Mouse (Mus musculus) forebrain, embryonic 16.5 days (tissue): ENCODE data around the gene Rtl9. TPM values are rescaled to one million over a fixed set of nuclear protein-coding genes. Genes with fewer than 3 reads are reported as not detected.

ENCODE experiments used
- ATAC-seq: fragments of 200-750 bp; cut with Nextera tagmentation; 2 replicates; pipeline ENCODE4 v1.8.0; 2017; ENCODE audit warnings: mild to moderate bottlenecking, moderate library complexity
- H3K27ac ChIP-seq: fragments of 300-500 bp; sonication (generic); 2 replicates; pipeline ENCODE4 v1.5.1; 2014; ENCODE audit warnings: low read length, control low read depth
- H3K27me3 ChIP-seq: fragments of 300-500 bp; sonication (generic); replicated peaks from 2 replicates; pipeline ENCODE4 v1.6.1; 2014; ENCODE audit warnings: low read length; ENCODE audit not compliant: control insufficient read depth, insufficient read depth
- H3K36me3 ChIP-seq: fragments of 300-500 bp; sonication (generic); 2 replicates; pipeline ENCODE4 v1.6.1; 2014; ENCODE audit not compliant: control insufficient read depth, insufficient read depth
- H3K4me1 ChIP-seq: fragments of 300-500 bp; sonication (generic); replicated peaks from 2 replicates; pipeline ENCODE4 v1.6.1; 2014; ENCODE audit warnings: low read length; ENCODE audit not compliant: control insufficient read depth, insufficient read depth
- H3K4me2 ChIP-seq: fragments of 300-500 bp; sonication (generic); 2 replicates; pipeline ENCODE4 v1.6.1; 2014; ENCODE audit warnings: mild to moderate bottlenecking, low read length, control low read depth
- H3K4me3 ChIP-seq: fragments of 300-500 bp; sonication (generic); replicated peaks from 2 replicates; pipeline ENCODE4 v1.5.1; 2014; ENCODE audit warnings: mild to moderate bottlenecking, low read length, control low read depth
- H3K9ac ChIP-seq: fragments of 300-500 bp; sonication (generic); replicated peaks from 2 replicates; pipeline ENCODE4 v1.6.1; 2014; ENCODE audit warnings: low read depth, low read length, control low read depth
- H3K9me3 ChIP-seq: fragments of 300-500 bp; sonication (generic); 2 replicates; pipeline ENCODE4 v1.6.1; 2016; ENCODE audit warnings: low read length; ENCODE audit not compliant: control insufficient read depth
- WGBS: fragments of 180-500 bp; shearing (Covaris S2); extraction: QIAGEN DNeasy Blood & Tissue Kit; methylation state at CpG from one replicate; pipeline ENCODE4 v1.1.7; 2014; 5-methylcytosine and 5-hydroxymethylcytosine counted together
- polyA plus RNA-seq: library from polyadenylated mRNA; unstranded; fragments of >200 nt; fragmentation: Nextera tagmentation; extraction: Ambion mirVana; gene quantifications from 2 replicates; pipeline ENCODE4 v1.2.1, GENCODE M21; 2015

Gene Rtl9
- polyA plus RNA-seq: 0.43 and 0.60 TPM in 2 replicates

DNA sequence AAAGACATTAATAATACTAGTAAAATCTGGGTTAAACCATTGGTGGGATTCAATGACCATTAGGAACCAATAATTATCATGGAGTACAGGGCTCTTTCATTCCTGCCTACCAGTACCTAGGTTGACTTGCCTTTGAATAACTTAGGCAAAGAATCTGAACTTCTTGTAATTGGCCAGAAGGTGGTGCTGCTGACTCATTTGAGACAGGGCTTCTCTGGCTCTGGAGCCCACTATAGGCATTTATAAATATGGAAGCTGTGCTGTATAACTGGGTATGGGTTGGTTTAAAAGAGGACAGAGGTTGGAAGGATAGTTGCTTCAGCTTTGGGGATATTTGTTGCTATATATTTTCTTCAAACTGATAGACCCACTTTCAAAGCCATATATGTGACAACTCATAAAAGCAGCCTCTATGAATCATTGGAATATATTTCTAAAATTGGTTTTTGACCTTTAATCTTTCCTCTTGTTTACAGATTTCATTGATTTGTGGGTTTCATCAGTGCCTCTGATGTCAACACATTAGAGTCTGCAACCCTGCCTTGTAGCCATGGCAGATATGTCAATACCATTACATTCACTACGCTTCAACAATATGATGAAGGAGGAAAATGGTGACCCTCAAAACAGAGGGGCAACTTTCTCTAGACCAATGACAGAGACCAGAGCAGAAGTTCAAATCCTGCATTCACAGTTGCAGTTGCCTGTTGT, at the start of gene Rtl9:
Rtl9 (plus strand) TSS at position 551 of the 711 bp plus-strand sequence.
- Histone ChIP-seq H3K9ac (no peak within 1 kb of the TSS), H3K4me2 (no peak within 1 kb of the TSS), H3K9me3 (no peaks in the 10 kb centered on the region), H3K4me3 (no peak within 1 kb of the TSS), H3K36me3 (no peaks in the 10 kb centered on the region), H3K27me3 (no peaks in the 10 kb centered on the region), H3K4me1 (no peaks in the 10 kb centered on the region), H3K27ac (no peak within 1 kb of the TSS)
- peak; percentile 77 for ATAC-seq
- 95% methylated on average over 1 of the region's 1 CpGs for WGBS

DNA sequence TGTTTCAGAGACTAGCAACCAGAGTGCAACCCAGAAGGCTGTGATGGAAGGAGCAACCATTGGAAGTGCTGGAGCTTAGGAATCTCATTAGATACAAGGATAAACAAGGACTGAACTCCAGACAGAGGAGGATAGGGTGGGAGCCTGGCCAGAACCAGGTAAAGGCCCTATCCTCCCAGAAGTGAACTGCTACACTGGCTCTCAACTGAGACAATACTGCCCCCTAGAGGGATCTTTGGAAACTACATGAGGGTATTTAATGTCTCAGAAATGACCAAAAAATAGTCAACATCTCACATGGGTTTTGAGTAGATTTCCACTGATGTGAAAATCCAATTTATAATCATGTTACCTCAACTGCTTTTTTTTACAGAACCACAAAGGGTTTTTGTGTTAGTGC, 47.9 kb upstream of the Rtl9 start:
- H3K27me3 ChIP-seq: no peaks in the 10 kb centered on the region; the same call in 1 of the 2 replicates
- no peak overlapping the region for H3K9ac ChIP-seq
- no peaks in the 10 kb centered on the region for H3K36me3 ChIP-seq
- H3K4me3 ChIP-seq: no peak overlapping the region
- no peak overlapping the region for H3K4me2 ChIP-seq
- H3K4me1 ChIP-seq: no peaks in the 10 kb centered on the region
- no peak overlapping the region for H3K27ac ChIP-seq
- no peaks in the 10 kb centered on the region for H3K9me3 ChIP-seq
- ATAC-seq: no peak

DNA sequence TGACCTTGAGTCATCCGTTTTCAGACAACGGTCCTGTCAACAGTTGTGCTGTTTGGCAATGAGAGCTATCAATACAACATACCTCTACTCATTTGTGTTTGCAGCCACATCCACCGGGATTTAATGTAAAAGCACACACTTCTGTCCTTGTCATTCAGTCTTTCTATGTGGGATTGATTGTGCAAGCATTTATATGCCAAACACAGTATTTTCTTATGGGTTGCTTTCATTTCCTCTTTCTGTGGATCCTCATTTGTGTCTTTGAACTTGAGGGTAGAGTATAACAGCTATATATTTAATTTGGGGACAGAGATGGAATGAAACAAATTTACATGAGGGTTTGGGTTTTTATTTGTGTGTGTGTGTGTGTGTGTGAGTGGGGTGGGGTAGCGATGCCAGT, 47.5 kb upstream of the Rtl9 start:
- H3K9me3 ChIP-seq: no peaks in the 10 kb centered on the region
- ATAC-seq: no peak
- no peak overlapping the region for H3K4me3 ChIP-seq
- no peak overlapping the region for H3K9ac ChIP-seq
- no peaks in the 10 kb centered on the region for H3K4me1 ChIP-seq
- no peaks in the 10 kb centered on the region for H3K36me3 ChIP-seq
- no peak overlapping the region for H3K27ac ChIP-seq
- H3K4me2 ChIP-seq: no peak overlapping the region
- 82% methylated on average over 4 of the region's 4 CpGs for WGBS
- no peaks in the 10 kb centered on the region; the same call in 1 of the 2 replicates for H3K27me3 ChIP-seq

DNA sequence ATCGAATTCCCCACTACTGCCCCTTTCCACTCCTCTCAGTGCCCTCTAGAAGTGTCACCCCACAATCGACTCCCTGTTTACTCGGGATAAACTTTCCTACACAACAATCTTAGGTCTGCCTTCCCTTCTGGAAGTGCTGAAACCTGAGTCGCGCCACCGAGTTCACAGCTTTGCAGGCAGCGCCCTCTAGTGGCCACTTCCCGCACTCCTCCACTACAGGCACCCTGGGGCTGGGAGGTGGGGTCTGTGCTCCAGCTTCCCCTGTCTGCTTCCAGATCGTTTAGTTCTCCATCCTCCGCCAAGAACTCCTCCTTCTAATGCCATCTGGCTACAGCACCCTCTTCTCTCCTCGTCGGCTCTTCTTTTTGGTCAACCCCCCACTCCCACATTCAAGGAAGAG, 40.6 kb upstream of the Rtl9 start:
- 10% methylated on average over 12 of the region's 12 CpGs for whole genome bisulfite sequencing
- no peak overlapping the region for H3K4me3 ChIP-seq
- H3K9me3 ChIP-seq: no peaks in the 10 kb centered on the region
- no peaks in the 10 kb centered on the region for H3K27me3 ChIP-seq
- ATAC-seq: peak; percentile 86
- H3K9ac ChIP-seq: no peak overlapping the region
- no peak overlapping the region for H3K27ac ChIP-seq
- no peaks in the 10 kb centered on the region; the same call in 1 of the 2 replicates for H3K4me1 ChIP-seq
- peak overlapping the region; percentile 29 for H3K4me2 ChIP-seq
- no peaks in the 10 kb centered on the region for H3K36me3 ChIP-seq

DNA sequence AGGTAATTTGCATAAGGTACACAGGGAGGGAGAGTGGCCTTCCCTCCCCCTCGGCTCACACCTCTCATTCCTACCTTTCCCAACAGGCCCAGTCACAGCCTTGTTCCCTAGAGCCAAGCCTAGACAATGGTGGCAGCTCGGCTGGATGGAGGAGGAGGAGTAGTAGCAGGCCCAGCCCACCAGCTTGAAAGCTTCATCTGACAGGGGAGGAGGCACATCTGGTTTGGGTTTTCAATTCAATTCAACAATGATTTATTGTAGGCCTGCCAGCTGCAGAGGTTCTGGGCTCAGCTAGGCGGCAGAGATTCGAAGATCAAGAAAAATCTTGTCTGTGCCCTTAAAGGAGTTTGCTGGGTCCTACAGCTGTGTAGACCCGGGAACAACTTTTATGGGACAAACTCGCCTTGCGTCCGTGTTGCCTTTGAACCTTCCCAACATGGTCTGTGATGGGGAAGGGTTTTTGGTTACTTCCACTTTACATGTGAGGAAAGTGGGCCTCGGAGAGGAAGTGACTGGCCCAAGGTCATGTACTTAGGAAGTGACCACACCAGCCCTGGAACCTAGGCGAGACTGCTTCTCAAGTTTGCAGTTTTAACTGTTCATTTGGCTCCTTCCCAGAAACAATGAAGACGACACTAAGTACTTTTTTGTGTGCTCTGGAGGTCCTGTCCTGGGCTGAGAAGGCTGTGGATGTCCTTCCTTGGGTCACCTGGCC, 36.6 kb upstream of the Rtl9 start:
- Histone ChIP-seq H3K4me1 (peaks cover 9% of the 10 kb centered on the region), H3K4me2 (no peak overlapping the region), H3K4me3 (no peak overlapping the region), H3K27me3 (no peaks in the 10 kb centered on the region), H3K9me3 (no peaks in the 10 kb centered on the region), H3K27ac (no peak overlapping the region), H3K36me3 (no peaks in the 10 kb centered on the region), H3K9ac (no peak overlapping the region)
- no peak for ATAC-seq
- 80% methylated on average over 11 of the region's 11 CpGs for WGBS

DNA sequence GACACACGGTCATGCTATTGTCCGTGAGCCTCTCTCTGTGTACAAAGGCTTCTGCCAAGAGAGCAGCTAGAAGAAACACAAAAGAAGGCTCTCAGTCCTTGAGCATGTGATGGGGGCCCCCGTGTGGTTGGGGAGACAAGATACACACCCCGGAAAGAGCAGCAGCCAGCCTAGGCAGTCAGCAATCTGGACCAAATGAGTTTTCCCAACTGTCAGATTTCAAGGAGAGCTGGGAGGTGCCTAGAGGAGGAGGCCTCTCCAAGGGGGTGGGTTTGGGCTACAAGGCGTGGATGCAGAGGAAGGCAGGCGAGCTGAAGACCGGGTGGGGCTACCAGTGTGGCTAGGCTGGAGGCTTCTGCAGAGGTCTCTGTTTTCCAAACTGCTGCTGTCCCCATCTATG, 35.6 kb upstream of the Rtl9 start:
- Histone ChIP-seq H3K9me3 (no peaks in the 10 kb centered on the region), H3K9ac (no peak overlapping the region), H3K36me3 (no peaks in the 10 kb centered on the region), H3K27me3 (no peaks in the 10 kb centered on the region), H3K27ac (no peak overlapping the region), H3K4me2 (no peak overlapping the region), H3K4me1 (peaks cover 9% of the 10 kb centered on the region), H3K4me3 (no peak overlapping the region)
- WGBS: 36% methylated on average over 7 of the region's 7 CpGs
- no peak for ATAC-seq

DNA sequence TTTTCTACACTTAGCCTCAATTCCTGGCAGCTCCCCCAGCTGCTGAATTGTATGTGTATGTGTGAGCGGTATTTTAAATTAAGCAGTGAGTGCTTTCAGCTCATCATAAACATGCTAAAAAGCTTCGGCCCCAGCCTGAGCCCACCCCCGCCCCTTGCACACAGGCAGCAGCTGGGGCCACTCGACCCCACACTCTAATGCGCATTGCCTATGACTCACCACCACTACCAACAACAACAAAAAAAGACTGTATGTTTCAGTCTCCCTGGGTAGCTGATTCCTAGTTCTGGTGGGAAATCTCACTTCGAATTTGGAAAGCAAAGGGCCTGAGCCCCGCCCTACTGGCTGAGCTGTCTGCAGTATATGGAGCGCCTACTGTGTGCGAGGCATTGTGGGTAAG, 35.1 kb upstream of the Rtl9 start:
- no peak overlapping the region for H3K4me3 ChIP-seq

DNA sequence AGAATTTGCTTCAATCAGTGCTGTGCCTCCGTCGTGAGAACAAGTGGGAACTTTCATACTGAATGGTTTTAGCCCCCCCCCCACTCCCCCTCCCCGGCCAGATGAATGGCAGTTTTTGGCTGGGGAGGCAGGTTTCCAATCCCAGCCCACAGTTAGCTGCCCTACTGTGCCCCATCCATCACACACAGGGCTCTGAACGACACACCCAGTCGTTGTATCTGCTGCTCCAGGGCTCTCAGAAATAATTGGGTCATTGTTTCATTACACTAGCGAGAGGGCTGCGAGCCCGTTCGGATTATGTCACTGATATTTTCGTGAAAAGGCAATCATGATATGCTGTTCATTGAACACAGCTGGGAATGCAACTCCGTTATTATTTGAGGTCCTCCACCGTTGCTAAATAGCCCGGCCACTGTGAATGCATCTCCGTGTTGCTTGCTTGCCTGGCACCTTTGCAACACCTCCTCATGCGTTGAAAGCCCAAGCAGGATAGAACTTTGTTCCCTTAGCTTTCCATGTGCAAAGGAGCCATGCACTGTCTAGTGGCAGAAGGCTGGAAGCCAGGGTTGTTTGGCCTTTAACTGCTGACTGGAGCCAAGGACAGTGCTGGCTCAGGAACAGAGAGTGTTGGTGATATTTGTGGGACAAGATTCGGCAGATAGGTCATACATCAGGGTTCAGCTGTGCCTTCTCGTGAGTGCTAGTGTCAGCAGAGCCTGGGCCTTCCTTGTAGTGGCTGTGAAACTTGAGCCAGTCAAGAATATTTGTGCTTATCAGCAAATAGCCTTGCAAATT, 32.9 kb upstream of the Rtl9 start:
- Histone ChIP-seq H3K9me3 (no peaks in the 10 kb centered on the region), H3K27me3 (no peaks in the 10 kb centered on the region), H3K4me1 (peaks cover 9% of the 10 kb centered on the region), H3K4me2 (no peak overlapping the region), H3K27ac (no peak overlapping the region), H3K9ac (no peak overlapping the region), H3K36me3 (no peaks in the 10 kb centered on the region), H3K4me3 (no peak overlapping the region)
- peak; percentile 66 for ATAC-seq
- WGBS: 30% methylated on average over 17 of the region's 17 CpGs

More for the DNA sequence above, 35.1 kb upstream of the Rtl9 start:
- Histone ChIP-seq H3K27ac (no peak overlapping the region), H3K4me2 (no peak overlapping the region), H3K9ac (no peak overlapping the region), H3K27me3 (no peaks in the 10 kb centered on the region), H3K4me1 (peaks cover 9% of the 10 kb centered on the region), H3K9me3 (no peaks in the 10 kb centered on the region), H3K36me3 (no peaks in the 10 kb centered on the region)
- ATAC-seq: 0 out of 2 replicates have a peak, but pooled peaks have one; percentile 37
- WGBS: 58% methylated on average over 9 of the region's 9 CpGs

DNA sequence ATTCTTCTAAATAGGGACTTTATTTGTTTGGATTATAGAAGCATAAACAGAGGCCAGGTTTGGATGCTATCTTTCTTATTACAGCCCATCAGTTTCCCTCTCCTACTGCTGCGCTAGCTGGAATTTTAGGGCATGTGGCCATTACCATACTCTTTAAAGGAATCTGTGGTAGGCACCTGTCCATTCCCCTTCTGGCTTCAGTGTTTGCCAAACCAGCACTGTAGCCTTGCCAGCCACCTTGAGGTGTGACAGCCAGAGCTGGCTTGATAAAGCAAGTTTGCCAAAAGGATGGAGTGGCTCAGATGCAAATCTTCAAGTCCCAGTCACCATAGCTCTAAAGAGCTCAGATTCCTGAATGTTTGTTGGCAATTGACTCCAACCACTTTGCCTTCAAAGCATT, 32.3 kb upstream of the Rtl9 start:
- Histone ChIP-seq H3K4me2 (no peak overlapping the region), H3K9ac (no peak overlapping the region), H3K4me1 (peaks cover 9% of the 10 kb centered on the region), H3K27ac (no peak overlapping the region), H3K9me3 (no peaks in the 10 kb centered on the region), H3K36me3 (no peaks in the 10 kb centered on the region), H3K4me3 (no peak overlapping the region), H3K27me3 (no peaks in the 10 kb centered on the region)
- WGBS: 62% methylated on average over 1 of the region's 1 CpGs
- ATAC-seq: no peak
